Mouse (Mus musculus): ENCODE data around the gene Palb2. TPM values are rescaled to one million over a fixed set of nuclear protein-coding genes. Genes with fewer than 3 reads are reported as not detected.

Gene Palb2
- 5.7 and 8.7 TPM in 2 replicates for polyA plus RNA-seq (2015; fragmentation: Nextera tagmentation; extraction: Ambion mirVana)

DNA sequence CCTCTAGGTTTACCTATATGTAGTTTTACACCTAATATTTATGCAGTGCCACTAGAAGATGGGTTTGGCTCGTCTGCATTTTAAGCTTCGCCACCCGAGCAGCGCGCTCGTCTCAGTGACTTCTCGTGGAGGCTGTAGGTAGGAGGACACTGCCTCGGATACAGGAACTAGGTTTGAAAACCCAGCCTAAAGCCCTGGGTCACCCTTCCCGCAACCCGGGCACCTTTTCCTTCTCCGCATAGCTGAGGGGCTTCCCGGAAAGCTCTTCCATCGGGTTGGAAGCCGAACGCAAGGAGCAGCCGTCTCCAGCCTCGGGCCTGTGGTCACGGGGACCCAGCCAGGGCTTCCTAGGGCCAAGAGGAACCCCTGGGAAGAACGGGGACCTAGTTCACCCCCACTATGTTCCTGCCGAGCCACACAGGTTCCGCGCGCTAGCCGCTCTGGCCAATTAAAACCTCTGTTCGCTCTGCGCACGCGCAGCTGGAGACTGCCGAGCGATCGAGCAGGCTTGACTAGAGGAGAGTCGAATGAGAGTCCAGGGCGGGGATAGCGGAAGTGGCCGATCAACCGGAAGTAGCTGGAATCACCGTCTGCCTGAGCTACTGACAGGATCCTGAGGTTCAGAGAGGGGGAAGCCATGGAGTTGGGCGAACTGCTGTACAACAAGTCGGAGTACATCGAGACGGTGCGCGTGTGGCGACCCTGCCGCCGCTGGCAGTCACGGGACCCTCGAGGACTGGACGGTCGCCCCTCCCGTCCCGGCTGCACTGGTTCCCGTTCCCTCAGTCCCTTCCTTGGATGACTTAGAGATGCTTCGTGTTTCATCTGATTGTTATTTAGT lies at the start of gene Palb2, which contains the start of gene Dctn5:
Gene Palb2, minus strand, starts transcription at position 489 of the 841 bp plus-strand sequence.
Gene Dctn5, plus strand, starts transcription at position 545 of the 841 bp plus-strand sequence.
- H3K9ac ChIP-seq = peak within 1 kb of the TSS; percentile 94
- H3K4me3 ChIP-seq = peak within 1 kb of the TSS; percentile 94
- peak; percentile 95 for ATAC-seq (ENCODE audit: low FRiP score)
- H3K36me3 ChIP-seq = peaks cover 37% of the 10 kb centered on the region
- whole genome bisulfite sequencing = under 1% methylated on average over 54 of the region's 54 CpGs
- H3K27ac ChIP-seq = peak within 1 kb of the TSS; percentile 81
- H3K27me3 ChIP-seq = no peaks in the 10 kb centered on the region
- peaks cover 14% of the 10 kb centered on the region for H3K4me1 ChIP-seq (replicated peaks)
- no peaks in the 10 kb centered on the region for H3K9me3 ChIP-seq
- peak within 1 kb of the TSS; percentile 94 for H3K4me2 ChIP-seq

DNA sequence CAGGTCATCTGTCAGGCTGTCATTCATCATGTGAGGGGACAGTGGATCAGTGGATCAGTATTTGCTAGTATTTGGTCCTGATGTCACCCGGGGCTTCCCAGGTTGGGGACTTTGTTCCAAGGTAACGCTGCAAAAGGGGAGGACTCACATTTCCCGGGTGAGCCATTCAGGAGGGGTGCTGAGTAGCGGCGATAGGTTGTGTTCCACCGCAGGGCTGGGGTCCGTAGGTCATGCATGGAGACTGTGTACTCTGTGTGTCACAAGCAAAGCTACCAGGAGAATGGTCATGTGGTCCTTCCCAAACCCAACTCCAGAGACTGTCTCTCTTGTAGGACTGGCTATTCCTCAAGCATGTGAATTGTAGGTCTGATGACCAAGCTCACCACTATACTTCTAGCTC lies 47.9 kb upstream of the Palb2 start:
- no peak for ATAC-seq (ENCODE audit: low FRiP score)
- Histone ChIP-seq H3K27ac (no peak overlapping the region), H3K9me3 (no peaks in the 10 kb centered on the region), H3K36me3 (no peaks in the 10 kb centered on the region), H3K4me2 (no peak overlapping the region), H3K4me1 (replicated peaks) (0 out of 2 replicates have a peak, but pooled peaks cover under 1% of the 10 kb centered on the region), H3K9ac (no peak overlapping the region), H3K27me3 (0 out of 2 replicates have a peak, but pooled peaks cover 4% of the 10 kb centered on the region), H3K4me3 (no peak overlapping the region)
- 93% methylated on average over 7 of the region's 7 CpGs for WGBS

DNA sequence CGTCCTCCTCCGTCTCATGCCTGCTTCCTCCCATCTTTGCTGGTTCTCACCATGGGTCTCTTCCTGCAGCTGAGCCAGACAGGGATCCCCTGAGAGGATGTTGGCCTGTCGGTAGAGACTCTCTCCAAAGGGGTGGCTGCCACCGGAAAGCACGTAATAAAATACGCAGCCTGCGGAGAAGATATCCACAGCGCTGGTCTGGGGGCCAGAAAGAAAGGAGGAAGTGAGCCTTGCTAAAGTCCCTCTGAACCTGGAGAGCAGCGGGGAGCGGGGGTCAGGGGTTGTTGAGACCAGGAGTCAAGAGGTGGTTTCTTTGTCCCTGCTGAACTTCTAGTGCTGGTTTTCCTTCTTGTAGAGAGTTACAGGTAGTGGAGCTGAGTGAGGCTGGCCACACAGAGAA lies 38.8 kb upstream of the Palb2 start:
- no peak for ATAC-seq (ENCODE audit: low FRiP score)
- no peaks in the 10 kb centered on the region for H3K27me3 ChIP-seq
- no peak overlapping the region for H3K4me2 ChIP-seq
- peaks cover 26% of the 10 kb centered on the region for H3K36me3 ChIP-seq
- H3K9me3 ChIP-seq = no peaks in the 10 kb centered on the region
- no peak overlapping the region for H3K27ac ChIP-seq
- no peak overlapping the region for H3K9ac ChIP-seq
- H3K4me1 ChIP-seq (replicated peaks) = no peaks in the 10 kb centered on the region
- no peak overlapping the region for H3K4me3 ChIP-seq
- 67% methylated on average over 10 of the region's 10 CpGs for WGBS

DNA sequence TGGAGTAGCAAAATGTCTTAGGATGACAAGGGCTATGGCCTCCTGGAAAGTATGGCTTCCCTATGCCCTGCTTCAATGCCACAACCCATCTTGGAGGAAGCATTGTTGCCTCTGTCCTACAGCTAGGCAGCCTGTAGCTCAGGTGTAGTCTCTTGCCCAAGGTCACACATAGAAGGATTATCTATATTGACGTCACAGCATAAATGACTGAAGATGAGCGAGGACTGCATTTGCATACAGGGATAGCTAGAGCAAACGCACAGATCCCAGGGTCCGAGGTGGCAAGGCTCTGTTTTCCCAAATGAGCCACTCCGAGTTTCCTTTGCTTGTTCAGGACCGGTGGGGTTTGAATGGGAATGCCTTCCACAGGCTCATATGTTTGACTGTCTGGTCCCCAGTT lies 37.9 kb upstream of the Palb2 start:
- H3K36me3 ChIP-seq = peaks cover 31% of the 10 kb centered on the region
- no peak overlapping the region for H3K4me3 ChIP-seq
- no peaks in the 10 kb centered on the region for H3K27me3 ChIP-seq
- H3K9me3 ChIP-seq = no peaks in the 10 kb centered on the region
- no peak overlapping the region for H3K27ac ChIP-seq
- H3K4me1 ChIP-seq (replicated peaks) = no peaks in the 10 kb centered on the region
- 77% methylated on average over 6 of the region's 6 CpGs for WGBS
- no peak for ATAC-seq (ENCODE audit: low FRiP score)
- H3K4me2 ChIP-seq = no peak overlapping the region
- no peak overlapping the region for H3K9ac ChIP-seq

DNA sequence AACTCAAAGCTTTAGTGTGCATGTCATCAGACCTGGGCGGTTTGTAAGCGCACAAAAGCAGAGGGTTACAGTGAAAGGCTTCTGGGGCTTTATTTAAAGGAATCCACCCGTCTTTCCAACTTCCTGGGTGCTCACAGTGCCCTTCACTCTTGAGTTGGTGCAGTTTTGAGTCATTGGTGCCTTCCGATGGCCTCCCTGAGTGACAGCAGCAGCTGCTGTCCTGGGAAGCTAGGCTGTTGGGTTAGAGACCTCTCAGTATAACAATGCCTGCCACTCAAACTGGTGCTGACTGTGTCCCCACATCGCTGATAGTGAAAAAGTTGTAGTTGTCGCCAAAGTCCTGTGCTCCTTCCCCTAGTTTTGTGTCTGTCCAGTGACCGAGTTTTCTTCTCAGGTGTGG lies 34.4 kb upstream of the Palb2 start:
- Histone ChIP-seq H3K9me3 (no peaks in the 10 kb centered on the region), H3K36me3 (peaks cover 46% of the 10 kb centered on the region), H3K27ac (no peak overlapping the region), H3K4me2 (no peak overlapping the region), H3K4me3 (no peak overlapping the region), H3K4me1 (replicated peaks) (no peaks in the 10 kb centered on the region; the same call in 1 of the 2 replicates), H3K9ac (no peak overlapping the region; the same call in 1 of the 2 replicates), H3K27me3 (no peaks in the 10 kb centered on the region)
- WGBS = 88% methylated on average over 7 of the region's 7 CpGs
- no peak for ATAC-seq (ENCODE audit: low FRiP score)

DNA sequence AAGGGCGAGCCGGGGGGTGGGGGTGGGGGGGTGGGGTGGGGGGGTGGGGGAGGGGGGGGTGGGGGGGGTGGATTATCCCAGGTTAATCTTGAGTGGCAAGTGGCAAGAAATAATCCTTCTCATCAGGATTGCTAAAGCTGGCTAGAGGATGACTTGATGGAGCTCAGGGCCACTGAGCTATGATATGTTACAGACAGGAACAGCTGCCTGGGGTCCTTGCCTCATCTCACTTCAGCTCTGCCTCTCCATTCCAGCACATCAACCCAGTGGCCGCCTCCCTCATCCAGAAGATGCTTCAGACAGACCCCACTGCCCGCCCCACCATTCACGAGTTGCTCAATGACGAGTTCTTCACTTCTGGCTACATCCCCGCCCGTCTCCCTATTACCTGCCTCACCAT lies 31.0 kb upstream of the Palb2 start:
- H3K36me3 ChIP-seq = peaks cover 32% of the 10 kb centered on the region
- WGBS = 95% methylated on average over 8 of the region's 8 CpGs
- no peak overlapping the region for H3K4me3 ChIP-seq
- peaks cover 24% of the 10 kb centered on the region for H3K4me1 ChIP-seq (replicated peaks)
- H3K27ac ChIP-seq = no peak overlapping the region
- H3K9me3 ChIP-seq = no peaks in the 10 kb centered on the region
- H3K27me3 ChIP-seq = no peaks in the 10 kb centered on the region
- no peak overlapping the region for H3K9ac ChIP-seq
- ATAC-seq (ENCODE audit: low FRiP score) = no peak
- H3K4me2 ChIP-seq = no peak overlapping the region

DNA sequence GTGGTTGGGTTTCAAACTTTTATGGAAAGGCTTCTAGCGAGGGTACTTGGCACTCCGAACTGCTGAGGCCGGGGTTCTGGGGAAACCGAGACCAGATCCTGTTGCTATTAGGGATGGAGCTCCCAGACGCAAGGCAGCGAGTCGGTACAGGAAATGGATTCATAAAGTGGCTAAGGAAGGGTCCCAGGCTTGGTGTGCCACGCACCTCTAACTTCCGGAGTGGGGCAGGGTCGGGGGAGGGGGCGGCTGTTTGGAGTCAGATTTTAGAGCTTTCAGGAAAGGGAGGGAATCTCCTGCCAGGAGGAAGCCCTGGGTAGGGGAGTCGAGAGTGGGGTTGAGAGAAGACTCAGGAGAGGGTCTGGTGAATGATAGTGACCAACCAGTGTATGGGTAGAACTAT lies 27.3 kb upstream of the Palb2 start:
- Histone ChIP-seq H3K4me1 (replicated peaks) (peaks cover 40% of the 10 kb centered on the region), H3K27ac (no peak overlapping the region), H3K36me3 (peaks cover 14% of the 10 kb centered on the region), H3K27me3 (no peaks in the 10 kb centered on the region), H3K9ac (peak overlapping the region; percentile 82), H3K4me3 (peak overlapping the region; percentile 71), H3K4me2 (peak overlapping the region; percentile 98), H3K9me3 (no peaks in the 10 kb centered on the region)
- no peak for ATAC-seq (ENCODE audit: low FRiP score)
- 1% methylated on average over 12 of the region's 12 CpGs for WGBS

DNA sequence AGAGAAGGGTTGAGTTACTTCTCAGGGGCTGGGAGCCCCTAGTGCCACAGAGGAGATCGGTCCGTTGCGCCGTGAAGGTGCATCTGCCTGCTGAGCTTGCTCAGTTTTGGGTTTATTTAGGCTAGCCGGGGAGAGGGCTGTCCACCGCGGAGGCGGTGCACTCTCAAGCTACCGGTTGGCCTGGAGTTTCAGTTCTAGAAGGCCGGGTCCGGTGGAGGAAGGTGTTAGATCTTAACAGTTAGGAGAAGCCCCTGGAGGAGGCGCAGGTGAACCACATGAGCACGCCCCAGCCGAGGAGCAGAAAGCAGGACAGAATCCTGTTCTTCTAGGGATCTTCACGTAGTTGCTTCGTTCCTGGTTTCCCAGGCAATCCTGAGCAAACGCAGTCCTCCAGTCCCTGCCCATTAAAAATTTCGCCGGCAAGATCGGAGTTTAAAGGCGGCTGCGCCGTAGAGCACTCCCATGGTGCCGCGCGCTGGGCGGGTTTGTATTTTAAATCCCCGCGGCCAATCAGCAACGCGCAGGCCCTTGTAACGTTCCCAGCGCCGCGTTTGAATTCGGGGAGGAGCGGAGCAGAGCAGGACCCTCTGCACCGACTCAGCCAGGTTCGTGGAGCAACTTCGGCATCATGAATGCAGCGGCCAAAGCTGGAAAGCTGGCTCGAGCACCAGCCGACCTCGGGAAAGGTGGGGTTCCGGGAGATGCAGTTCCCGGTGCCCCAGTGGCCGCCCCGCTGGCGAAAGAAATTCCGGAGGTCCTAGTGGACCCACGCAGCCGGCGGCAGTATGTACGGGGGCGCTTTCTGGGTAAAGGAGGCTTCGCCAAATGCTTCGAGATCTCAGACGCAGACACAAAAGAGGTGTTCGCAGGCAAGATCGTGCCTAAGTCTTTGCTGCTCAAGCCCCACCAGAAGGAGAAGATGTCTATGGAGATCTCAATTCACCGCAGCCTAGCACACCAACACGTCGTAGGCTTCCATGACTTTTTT lies 26.4 kb upstream of the Palb2 start, which contains the start of gene Plk1:
Gene Plk1, plus strand, starts transcription at position 525 of the 988 bp plus-strand sequence.
- peaks cover 9% of the 10 kb centered on the region for H3K36me3 ChIP-seq
- WGBS = under 1% methylated on average over 63 of the region's 63 CpGs
- H3K27me3 ChIP-seq = no peaks in the 10 kb centered on the region
- H3K4me3 ChIP-seq = peak within 1 kb of the TSS; percentile 71
- H3K27ac ChIP-seq = peak within 1 kb of the TSS; percentile 79; the same call in 1 of the 2 replicates
- H3K4me1 ChIP-seq (replicated peaks) = peaks cover 40% of the 10 kb centered on the region
- peak; percentile 92 for ATAC-seq (ENCODE audit: low FRiP score)
- no peaks in the 10 kb centered on the region for H3K9me3 ChIP-seq
- H3K4me2 ChIP-seq = peak within 1 kb of the TSS; percentile 98
- H3K9ac ChIP-seq = peak within 1 kb of the TSS; percentile 82

DNA sequence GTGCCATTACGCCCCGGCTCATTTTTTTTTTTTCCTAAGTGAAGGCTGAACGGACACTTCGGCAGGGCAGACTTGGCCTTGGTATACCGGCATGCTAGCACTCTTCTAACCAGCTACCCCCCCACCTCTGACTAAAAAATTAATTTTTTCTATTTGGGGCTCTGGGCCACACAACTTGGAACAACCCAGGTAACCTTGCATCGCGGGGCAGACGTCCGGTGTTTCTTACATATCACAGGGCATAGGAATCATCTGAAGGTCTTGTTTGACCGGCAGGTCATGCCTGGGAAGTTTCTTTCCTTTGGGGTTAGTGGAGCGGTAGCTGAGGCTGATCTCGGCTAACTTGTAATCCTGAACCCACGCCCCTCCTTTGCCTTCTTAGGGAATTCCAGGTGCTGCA lies 25.7 kb upstream of the Palb2 start:
- Histone ChIP-seq H3K27me3 (no peaks in the 10 kb centered on the region), H3K9me3 (no peaks in the 10 kb centered on the region), H3K4me1 (replicated peaks) (peaks cover 40% of the 10 kb centered on the region), H3K4me2 (peak overlapping the region; percentile 98), H3K9ac (peak overlapping the region; percentile 82), H3K4me3 (peak overlapping the region; percentile 71), H3K36me3 (peaks cover 7% of the 10 kb centered on the region), H3K27ac (peak overlapping the region; percentile 79; the same call in 1 of the 2 replicates)
- WGBS = 7% methylated on average over 13 of the region's 13 CpGs
- ATAC-seq (ENCODE audit: low FRiP score) = no peak

DNA sequence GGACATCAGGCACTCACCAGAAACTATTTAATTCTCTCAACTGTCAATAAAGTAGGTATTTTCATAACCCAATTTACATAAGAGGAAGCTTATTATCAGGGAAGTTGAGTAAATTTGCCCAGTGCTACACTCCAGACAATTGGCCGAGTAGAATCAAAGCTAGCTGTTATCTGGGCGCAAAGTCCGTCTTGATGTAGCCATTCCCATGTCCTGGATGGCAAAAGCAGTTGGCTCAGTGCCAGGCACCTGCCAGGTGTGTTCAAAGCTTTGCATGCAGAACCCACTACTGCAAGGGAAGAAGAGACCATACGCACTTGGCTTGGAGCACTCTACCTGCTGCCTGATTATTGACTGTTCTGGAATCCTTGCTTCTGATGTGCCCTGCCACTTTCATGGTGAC lies 19.7 kb upstream of the Palb2 start:
- no peak for ATAC-seq (ENCODE audit: low FRiP score)
- H3K36me3 ChIP-seq = peaks cover 39% of the 10 kb centered on the region
- no peaks in the 10 kb centered on the region for H3K27me3 ChIP-seq
- H3K4me1 ChIP-seq (replicated peaks) = peaks cover 3% of the 10 kb centered on the region; the same call in 1 of the 2 replicates
- H3K4me3 ChIP-seq = no peak overlapping the region
- H3K4me2 ChIP-seq = no peak overlapping the region
- H3K27ac ChIP-seq = no peak overlapping the region
- H3K9ac ChIP-seq = no peak overlapping the region
- 91% methylated on average over 4 of the region's 4 CpGs for WGBS
- no peaks in the 10 kb centered on the region for H3K9me3 ChIP-seq

DNA sequence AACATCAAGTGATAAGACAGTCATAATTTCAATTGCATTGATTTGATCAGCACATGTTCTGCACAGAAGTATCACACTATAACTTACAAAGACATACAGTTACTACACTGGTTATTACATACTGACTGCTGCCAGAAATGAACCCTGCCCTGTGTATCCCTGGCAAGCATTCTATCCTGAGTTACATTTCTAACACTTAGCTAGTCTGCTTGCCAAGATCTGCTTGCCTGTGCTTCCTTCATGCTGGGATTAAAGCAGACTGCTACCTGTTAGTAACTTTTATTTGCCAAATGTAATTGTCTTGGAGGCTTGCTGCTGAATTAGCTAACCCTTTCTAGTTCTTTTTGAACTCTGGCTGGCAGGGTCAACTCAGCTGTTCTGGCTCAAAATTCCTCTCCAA lies 8.2 kb upstream of the Palb2 start:
- no peak for ATAC-seq (ENCODE audit: low FRiP score)
- H3K36me3 ChIP-seq = peaks cover 94% of the 10 kb centered on the region
- H3K4me3 ChIP-seq = no peak overlapping the region

DNA sequence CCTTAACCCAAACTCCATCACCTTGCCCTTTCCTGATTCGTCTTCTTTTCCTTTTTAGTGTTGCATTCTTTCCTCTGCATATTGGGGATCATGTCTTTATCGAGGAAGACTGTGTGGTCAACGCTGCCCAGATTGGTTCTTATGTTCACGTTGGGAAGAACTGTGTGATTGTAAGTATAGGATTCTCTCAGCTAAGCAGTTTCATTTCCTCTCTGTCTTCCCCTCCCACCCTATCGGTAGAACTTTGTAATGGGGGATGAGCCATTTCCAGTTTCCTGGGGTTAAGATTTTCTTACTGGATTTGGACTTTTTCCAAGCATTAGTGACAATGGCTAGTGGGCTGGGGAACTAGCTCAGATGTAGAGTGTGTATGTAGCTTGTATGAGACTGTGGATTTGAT lies 5.4 kb upstream of the Palb2 start:
- no peak overlapping the region for H3K4me3 ChIP-seq
- 98% methylated on average over 5 of the region's 5 CpGs for WGBS
- no peak overlapping the region for H3K9ac ChIP-seq
- H3K27me3 ChIP-seq = no peaks in the 10 kb centered on the region
- ATAC-seq (ENCODE audit: low FRiP score) = no peak
- H3K4me2 ChIP-seq = no peak overlapping the region
- peaks cover 84% of the 10 kb centered on the region for H3K36me3 ChIP-seq
- no peak overlapping the region for H3K27ac ChIP-seq
- H3K9me3 ChIP-seq = no peaks in the 10 kb centered on the region
- H3K4me1 ChIP-seq (replicated peaks) = peaks cover 9% of the 10 kb centered on the region

More for the DNA sequence above, 8.2 kb upstream of the Palb2 start:
- no peaks in the 10 kb centered on the region for H3K4me1 ChIP-seq (replicated peaks)
- no peaks in the 10 kb centered on the region for H3K27me3 ChIP-seq
- no peak overlapping the region for H3K27ac ChIP-seq
- no peak overlapping the region for H3K9ac ChIP-seq
- no peaks in the 10 kb centered on the region for H3K9me3 ChIP-seq
- H3K4me2 ChIP-seq = no peak overlapping the region

Data from hindbrain, embryonic 13.5 days (tissue).